Mouse (Mus musculus): Measurements from ENCODE around the gene Wdfy1.
A peak's percentile ranks its signal among the peaks of the same experiment; 100 is the strongest.

DNA sequence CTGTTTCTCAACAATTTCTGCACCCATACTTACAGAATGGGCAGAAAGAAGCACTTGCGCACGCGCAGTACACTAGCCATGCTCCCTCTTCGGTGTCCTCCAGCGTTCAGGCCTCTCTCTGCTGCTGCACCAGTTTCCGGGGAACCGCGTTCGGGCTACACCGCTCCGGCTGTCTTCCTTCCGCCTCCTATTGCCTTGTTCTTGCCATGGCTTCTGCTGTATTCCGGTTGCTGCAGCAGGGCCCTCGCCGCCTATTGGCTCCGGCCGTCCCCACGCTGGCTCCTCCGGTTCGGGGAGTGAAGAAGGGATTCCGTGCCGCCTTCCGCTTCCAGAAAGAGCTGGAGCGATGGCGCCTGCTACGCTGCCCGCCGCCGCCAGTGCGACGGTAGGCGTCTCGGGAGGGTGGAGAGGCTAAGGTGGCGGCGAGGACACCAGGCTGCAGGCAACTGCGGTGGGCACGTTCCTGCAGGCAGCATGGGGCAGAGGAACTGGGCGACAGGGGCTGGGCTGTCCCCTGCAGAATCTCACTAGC, at the start of gene Wdfy1, which contains the start of gene Mrpl44:
- TF ChIP-seq EP300 (IDR thresholded peaks at IDR 0.05; ENCODE audit: insufficient read depth, low read depth, low read length) (peak; percentile 91), POLR2A (IDR thresholded peaks at IDR 0.05; ENCODE audit: insufficient read depth, low read depth, low read length) (peak; percentile 75)

Measured in heart, adult 2 months (tissue).